Mouse (Mus musculus) myocyte (in vitro differentiated cells): ENCODE data around the gene 9130008F23Rik.

Experiments used
- E2F4 ChIP-seq: IDR thresholded peaks from one replicate; pipeline ENCODE4 v1.6.1; 2011; ENCODE audit warnings: mild to moderate bottlenecking, control low read depth, moderate library complexity; ENCODE audit not compliant: insufficient read depth
- MAX ChIP-seq: IDR thresholded peaks from one replicate; pipeline ENCODE4 v1.6.1; 2011; ENCODE audit warnings: low read depth, mild to moderate bottlenecking, control low read depth
- POLR2A ChIP-seq: IDR thresholded peaks from one replicate; pipeline ENCODE4 v1.6.1; 2011; ENCODE audit warnings: low read depth, mild to moderate bottlenecking, control low read depth, moderate library complexity; ENCODE audit not compliant: insufficient read length
- SRF ChIP-seq: IDR thresholded peaks from one replicate; pipeline ENCODE4 v1.6.1; 2011; ENCODE audit warnings: low read depth; ENCODE audit not compliant: control insufficient read depth, insufficient read length
- USF1 ChIP-seq: IDR thresholded peaks from one replicate; pipeline ENCODE4 v1.6.1; 2011; ENCODE audit warnings: low read depth, mild to moderate bottlenecking, control low read depth, moderate library complexity

DNA sequence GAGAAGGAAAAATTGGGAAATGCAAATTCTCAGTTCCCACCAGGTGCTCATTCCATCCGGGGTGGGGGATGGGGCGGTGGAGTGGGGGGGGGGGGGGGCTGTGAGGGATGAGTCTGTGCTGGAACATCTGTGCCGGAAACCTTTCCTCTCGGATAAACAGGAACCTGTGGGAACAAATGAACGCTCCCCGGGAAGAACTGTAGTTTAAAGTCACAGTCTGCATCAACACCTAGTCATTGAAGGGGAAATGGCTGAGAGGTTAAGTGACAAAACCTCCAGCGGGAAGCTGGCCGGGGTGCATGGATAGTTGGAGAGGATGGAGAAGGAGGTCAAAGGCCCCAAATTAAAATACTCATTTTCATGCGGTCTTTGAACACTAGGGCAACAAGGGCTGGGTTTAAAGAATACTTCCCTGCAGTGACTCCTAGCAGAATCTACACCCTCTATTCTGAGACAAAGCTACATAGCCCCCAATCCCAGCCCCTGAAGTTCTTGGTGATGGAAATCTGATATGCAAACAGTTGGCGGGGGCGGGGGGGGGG is 23.8 kb upstream of the 9130008F23Rik start:
- no peak for TF ChIP-seq POLR2A
- no peak for TF ChIP-seq E2F4
- no peak for TF ChIP-seq MAX
- no peak for TF ChIP-seq USF1
- no peak for TF ChIP-seq SRF
